18 mouse cellular contexts compared by ENCODE assay signal in the genomic region with DNA sequence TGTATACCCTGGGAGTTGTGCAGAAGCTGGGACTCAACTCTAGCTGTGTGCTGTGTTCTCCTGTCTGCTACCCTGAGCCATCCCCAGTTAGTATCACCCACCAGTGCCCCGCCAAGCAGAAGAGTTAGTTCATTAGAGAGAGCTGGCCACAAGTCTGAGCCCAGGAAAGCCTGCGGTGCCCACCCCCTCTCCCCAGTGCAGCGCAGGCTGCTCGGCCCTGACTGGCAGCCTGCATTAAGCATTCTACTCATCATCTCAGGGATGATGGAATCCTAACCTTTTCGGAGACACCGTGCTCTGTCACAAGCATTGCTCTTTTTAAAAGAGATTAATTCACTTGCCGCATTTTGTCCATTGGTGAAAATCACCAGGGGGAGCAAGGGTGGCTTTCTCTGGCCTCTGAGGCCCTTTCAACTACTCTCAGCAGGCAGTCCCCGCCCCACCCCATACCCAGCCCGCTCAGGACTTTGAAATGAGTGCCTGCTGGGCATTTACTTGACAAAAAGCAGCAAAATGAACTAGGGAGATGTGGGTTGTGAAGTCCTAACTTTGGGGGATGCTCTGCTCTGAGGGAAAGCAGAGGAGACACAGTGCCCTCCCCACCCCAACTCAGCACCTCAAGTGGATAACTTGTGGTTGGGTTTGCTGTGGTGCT. TPM values are rescaled to one million over a fixed set of nuclear protein-coding genes. Genes with fewer than 3 reads are reported as not detected.
DNase-seq lines count a peak whose midpoint lies in the region; ATAC-seq lines count a peak whose summit lies in the region.
"Had no signal": no experiment of that assay in that cellular context is flagged by ENCODE, and none has a peak within 500 bp of the region (broad histone marks: within the 10 kb centered on the region; RNA-seq: fewer than 3 reads in every experiment).

No protein-coding gene starts in this region.

- H3K9me3 ChIP-seq in liver, embryonic 12.5 days (replicated peaks): no peaks in the 10 kb centered on the region
- no peaks in the 10 kb centered on the region for H3K9me3 ChIP-seq in liver, embryonic 11.5 days (ENCODE audit: control insufficient read depth, low read length)
- H3K9me3 ChIP-seq in forebrain, embryonic 14.5 days (replicated peaks; ENCODE audit: control insufficient read depth, low read length): no peaks in the 10 kb centered on the region
- no peaks in the 10 kb centered on the region for H3K9me3 ChIP-seq in midbrain, embryonic 10.5 days (replicated peaks)
- no peaks in the 10 kb centered on the region for H3K9me3 ChIP-seq in neural tube, embryonic 14.5 days (ENCODE audit: control insufficient read depth, low read length)
- H3K9me3 ChIP-seq: embryonic facial prominence, embryonic 15.5 days; G1E; limb, embryonic 10.5 days had no signal

- no peaks in the 10 kb centered on the region for H3K27me3 ChIP-seq in liver, embryonic 12.5 days (replicated peaks)
- no peaks in the 10 kb centered on the region for H3K27me3 ChIP-seq in liver, embryonic 11.5 days (replicated peaks; ENCODE audit: control insufficient read depth, insufficient read depth, low read length)
- no peaks in the 10 kb centered on the region for H3K27me3 ChIP-seq in forebrain, embryonic 14.5 days (replicated peaks; ENCODE audit: control insufficient read depth, insufficient read depth, low read length)
- peaks cover 25% of the 10 kb centered on the region for H3K27me3 ChIP-seq in midbrain, embryonic 10.5 days (ENCODE audit: low read depth, poor library complexity, severe bottlenecking)
- no peaks in the 10 kb centered on the region for H3K27me3 ChIP-seq in neural tube, embryonic 14.5 days (ENCODE audit: control insufficient read depth, insufficient read depth, low read length)
- H3K27me3 ChIP-seq: embryonic facial prominence, embryonic 15.5 days had no signal

- no peak overlapping the region for H3K4me2 ChIP-seq in liver, embryonic 12.5 days
- no peak overlapping the region for H3K4me2 ChIP-seq in liver, embryonic 11.5 days
- H3K4me2 ChIP-seq in forebrain, embryonic 14.5 days (ENCODE audit: low read length): no peak overlapping the region
- H3K4me2 ChIP-seq in neural tube, embryonic 14.5 days (ENCODE audit: low read depth, low read length): no peak overlapping the region
- H3K4me2 ChIP-seq: embryonic facial prominence, embryonic 15.5 days had no signal

- no peak overlapping the region for H3K27ac ChIP-seq in liver, embryonic 12.5 days
- no peak overlapping the region for H3K27ac ChIP-seq in liver, embryonic 11.5 days (ENCODE audit: low read depth, low read length)
- no peak overlapping the region for H3K27ac ChIP-seq in forebrain, embryonic 14.5 days (ENCODE audit: low read depth, low read length)
- H3K27ac ChIP-seq in midbrain, embryonic 10.5 days (replicated peaks): peak overlapping the region; percentile 61
- no peak overlapping the region for H3K27ac ChIP-seq in neural tube, embryonic 14.5 days (ENCODE audit: low read depth, low read length)
- H3K27ac ChIP-seq: embryonic facial prominence, embryonic 15.5 days; limb, embryonic 10.5 days had no signal

- DNase-seq in liver, embryonic 11.5 days (ENCODE audit: low spot score): no peak
- DNase-seq in forebrain, embryonic 14.5 days (ENCODE audit: low spot score): no peak
- DNase-seq in midbrain, embryonic 10.5 days (ENCODE audit: low spot score): no peak
- DNase-seq in natural killer cell, adult 2 months (ENCODE audit: low spot score in 2 of 2): no peak
- no peak for DNase-seq in kidney, adult 18-20 months
- no peak for DNase-seq in kidney, postnatal 36 days
- DNase-seq: cerebellum, adult 11 months; heart, adult 18-20 months; kidney, postnatal 10 days; liver, postnatal 0 days; spleen, adult 18-20 months had no signal

- H3K4me3 ChIP-seq in liver, embryonic 12.5 days: no peak overlapping the region
- H3K4me3 ChIP-seq in liver, embryonic 11.5 days (ENCODE audit: low read depth, low read length): no peak overlapping the region
- no peak overlapping the region for H3K4me3 ChIP-seq in forebrain, embryonic 14.5 days (ENCODE audit: low read depth, low read length)
- peak overlapping the region; percentile 23; the same call in 1 of the 2 replicates for H3K4me3 ChIP-seq in midbrain, embryonic 10.5 days
- no peak overlapping the region for H3K4me3 ChIP-seq in neural tube, embryonic 14.5 days (ENCODE audit: low read depth, low read length)
- H3K4me3 ChIP-seq: embryonic facial prominence, embryonic 15.5 days; limb, embryonic 10.5 days; myocyte had no signal

- H3K4me1 ChIP-seq in liver, embryonic 12.5 days: peaks cover 27% of the 10 kb centered on the region
- peaks cover 19% of the 10 kb centered on the region for H3K4me1 ChIP-seq in liver, embryonic 11.5 days (replicated peaks; ENCODE audit: control insufficient read depth, insufficient read depth, low read length)
- H3K4me1 ChIP-seq in forebrain, embryonic 14.5 days (ENCODE audit: control insufficient read depth, insufficient read depth, low read length): 0 out of 2 replicates have a peak, but pooled peaks cover 4% of the 10 kb centered on the region
- peaks cover 50% of the 10 kb centered on the region for H3K4me1 ChIP-seq in midbrain, embryonic 10.5 days
- no peaks in the 10 kb centered on the region; the same call in 1 of the 2 replicates for H3K4me1 ChIP-seq in neural tube, embryonic 14.5 days (ENCODE audit: control insufficient read depth, insufficient read depth, low read length)
- H3K4me1 ChIP-seq: embryonic facial prominence, embryonic 15.5 days had no signal

- WGBS in liver, embryonic 12.5 days (ENCODE audit: insufficient replicate concordance): 65% methylated on average over 9 of the region's 9 CpGs
- WGBS in liver, embryonic 11.5 days: 64% methylated on average over 9 of the region's 9 CpGs
- WGBS in forebrain, embryonic 14.5 days: 4% methylated on average over 9 of the region's 9 CpGs
- WGBS in midbrain, embryonic 10.5 days: 10% methylated on average over 9 of the region's 9 CpGs
- WGBS in neural tube, embryonic 14.5 days: 7% methylated on average over 9 of the region's 9 CpGs

- peaks cover 14% of the 10 kb centered on the region; the same call in 1 of the 2 replicates for H3K36me3 ChIP-seq in liver, embryonic 12.5 days
- H3K36me3 ChIP-seq in liver, embryonic 11.5 days (ENCODE audit: control insufficient read depth, insufficient read depth, low read length): peaks cover 4% of the 10 kb centered on the region; the same call in 1 of the 2 replicates
- H3K36me3 ChIP-seq in forebrain, embryonic 14.5 days (ENCODE audit: control insufficient read depth, insufficient read depth, low read length): peaks cover 9% of the 10 kb centered on the region
- peaks cover 19% of the 10 kb centered on the region for H3K36me3 ChIP-seq in midbrain, embryonic 10.5 days
- H3K36me3 ChIP-seq in neural tube, embryonic 14.5 days (ENCODE audit: control insufficient read depth, insufficient read depth, low read length): peaks cover 2% of the 10 kb centered on the region; the same call in 1 of the 2 replicates

- ATAC-seq in liver, embryonic 12.5 days: peak; percentile 17; the same call in 1 of the 2 replicates
- no peak for ATAC-seq in liver, embryonic 11.5 days (replicated peaks; ENCODE audit: low FRiP score)
- ATAC-seq in forebrain, embryonic 14.5 days: no peak
- peak; percentile 45; the same call in 1 of the 2 replicates for ATAC-seq in neural tube, embryonic 14.5 days (ENCODE audit: low read depth)
- ATAC-seq: activated CD4-positive, CD25-positive, alpha-beta regulatory T cell, adult 4 months; liver, postnatal 0 days had no signal

- H3K9ac ChIP-seq in liver, embryonic 12.5 days: no peak overlapping the region
- no peak overlapping the region for H3K9ac ChIP-seq in liver, embryonic 11.5 days (ENCODE audit: low read depth, low read length)
- 0 out of 2 replicates have a peak overlapping the region, but pooled peaks have one; percentile 6 for H3K9ac ChIP-seq in forebrain, embryonic 14.5 days (ENCODE audit: low read length)
- no peak overlapping the region for H3K9ac ChIP-seq in neural tube, embryonic 14.5 days (replicated peaks; ENCODE audit: low read depth, low read length)
- H3K9ac ChIP-seq: embryonic facial prominence, embryonic 15.5 days; liver, postnatal 0 days had no signal

RNA-seq across cellular contexts. Expression of a gene that starts 20.7 kb away (rescaled TPM):
- 31.9 and 34.6 TPM in 2 replicates for polyA plus RNA-seq in liver, embryonic 12.5 days (2016; fragmentation: Nextera tagmentation; extraction: Ambion mirVana)
- polyA plus RNA-seq in liver, embryonic 11.5 days (2014; fragmentation: Nextera tagmentation; extraction: Ambion mirVana): 51.3 and 54.7 TPM in 2 replicates
- 31.9 and 44.1 TPM in 2 replicates for polyA plus RNA-seq in forebrain, embryonic 14.5 days (2014; fragmentation: Nextera tagmentation; extraction: Ambion mirVana)
- 54.7 and 56.3 TPM in 2 replicates for polyA plus RNA-seq in midbrain, embryonic 10.5 days (2016; fragmentation: Nextera tagmentation; extraction: Ambion mirVana)
- polyA plus RNA-seq in neural tube, embryonic 14.5 days (2014; fragmentation: Nextera tagmentation; extraction: Ambion mirVana): 36.1 and 37.5 TPM in 2 replicates

Comparison
In these comparisons a context has a peak if more than half of its experiments do, and no peak if none do; other contexts are left out.
1. ATAC-seq: peak in liver, embryonic 12.5 days (single experiment) and neural tube, embryonic 14.5 days (single experiment); none in liver, embryonic 11.5 days (single experiment) and forebrain, embryonic 14.5 days (single experiment).